Mouse (Mus musculus) myocyte (in vitro differentiated cells): Measurements from ENCODE around the gene Cdc7.

ENCODE experiments used
- E2F4 ChIP-seq: IDR thresholded peaks from one replicate; pipeline ENCODE4 v1.6.1; 2011; ENCODE audit warnings: mild to moderate bottlenecking, control low read depth, moderate library complexity; ENCODE audit not compliant: insufficient read depth
- MAX ChIP-seq: IDR thresholded peaks from one replicate; pipeline ENCODE4 v1.6.1; 2011; ENCODE audit warnings: low read depth, mild to moderate bottlenecking, control low read depth
- MYOD1 ChIP-seq, 3 experiments: IDR thresholded peaks; one replicate each; pipeline ENCODE4 v1.6.1; 2011; ENCODE audit warnings: control low read depth in 2 of 3, low read depth in 2 of 3, mild to moderate bottlenecking in 2 of 3, moderate library complexity in 1 of 3; ENCODE audit not compliant: insufficient read length in 2 of 3, control insufficient read depth in 1 of 3
- MYOG ChIP-seq, 3 experiments: IDR thresholded peaks; one replicate each; pipeline ENCODE4 v1.6.1; 2011; ENCODE audit warnings: control low read depth in 2 of 3, low read depth in 2 of 3, mild to moderate bottlenecking in 2 of 3; ENCODE audit not compliant: insufficient read length in 2 of 3, control insufficient read depth in 1 of 3, insufficient read depth in 1 of 3
- POLR2A ChIP-seq: IDR thresholded peaks from one replicate; pipeline ENCODE4 v1.6.1; 2011; ENCODE audit warnings: low read depth, mild to moderate bottlenecking, control low read depth, moderate library complexity; ENCODE audit not compliant: insufficient read length
- SRF ChIP-seq: IDR thresholded peaks from one replicate; pipeline ENCODE4 v1.6.1; 2011; ENCODE audit warnings: low read depth; ENCODE audit not compliant: control insufficient read depth, insufficient read length
- TCF3 ChIP-seq: IDR thresholded peaks from one replicate; pipeline ENCODE4 v1.6.1; 2011; ENCODE audit warnings: low read depth, control low read depth; ENCODE audit not compliant: insufficient read length
- USF1 ChIP-seq: IDR thresholded peaks from one replicate; pipeline ENCODE4 v1.6.1; 2011; ENCODE audit warnings: low read depth, mild to moderate bottlenecking, control low read depth, moderate library complexity

GRCm38 (mm10) chr5:106995886-106996538, 31.9 kb downstream of the Cdc7 start:
- TF ChIP-seq POLR2A (no peak), USF1 (no peak), E2F4 (no peak), MYOD1 (IDR thresholded peaks at IDR 0.05; ENCODE audit: control insufficient read depth in 1 of 3, insufficient read length in 2 of 3, low read depth in 2 of 3) (no peak), MYOG (IDR thresholded peaks at IDR 0.05; ENCODE audit: control insufficient read depth in 1 of 3, insufficient read depth in 1 of 3, insufficient read length in 2 of 3, low read depth in 2 of 3) (no peak), TCF3 (no peak), SRF (no peak), MAX (no peak)
